Mouse (Mus musculus) limb, embryonic 10.5 days (tissue): ENCODE data around the gene Gm47283. TPM values are rescaled to one million over a fixed set of nuclear protein-coding genes. Genes with fewer than 3 reads are reported as not detected.
A peak's percentile ranks its signal among the peaks of the same experiment; 100 is the strongest.
"Not testable (repeated sequence)": the region's sequence is repeated elsewhere in the genome, so short reads cannot be mapped to it uniquely, and the experiment has no call there.

ENCODE experiments used
- DNase-seq: peaks from one replicate; pipeline ENCODE4 v3.0.0-alpha.2; 2017; ENCODE audit warnings: low spot score
- H3K27ac ChIP-seq: fragments of 300-500 bp; sonication (generic); 2 replicates; pipeline ENCODE4 v1.5.1; 2016; ENCODE audit warnings: mild to moderate bottlenecking
- H3K27me3 ChIP-seq: fragments of 300-500 bp; sonication (generic); 2 replicates; pipeline ENCODE4 v1.6.1; 2016; ENCODE audit warnings: low read depth, mild to moderate bottlenecking; ENCODE audit not compliant: poor library complexity, severe bottlenecking
- H3K36me3 ChIP-seq: fragments of 300-500 bp; sonication (generic); 2 replicates; pipeline ENCODE4 v1.6.1; 2016; ENCODE audit warnings: mild to moderate bottlenecking, moderate library complexity
- H3K4me1 ChIP-seq: fragments of 300-500 bp; sonication (generic); 2 replicates; pipeline ENCODE4 v1.6.1; 2016
- H3K4me3 ChIP-seq: fragments of 300-500 bp; sonication (generic); 2 replicates; pipeline ENCODE4 v1.5.1; 2016; ENCODE audit warnings: mild to moderate bottlenecking, moderate library complexity
- H3K9me3 ChIP-seq: fragments of 300-500 bp; sonication (generic); replicated peaks from 2 replicates; pipeline ENCODE4 v1.6.1; 2016; ENCODE audit warnings: mild to moderate bottlenecking
- WGBS: fragments of 180-500 bp; shearing (Covaris S2); methylation state at CpG from one replicate; pipeline ENCODE4 v1.1.7; 2016; 5-methylcytosine and 5-hydroxymethylcytosine counted together
- polyA plus RNA-seq: library from polyadenylated mRNA; unstranded; fragments of >200 nt; fragmentation: Nextera tagmentation; extraction: Ambion mirVana; gene quantifications from 2 replicates; pipeline ENCODE4 v1.2.1, GENCODE M21; 2016

Gm47283 gene
- polyA plus RNA-seq, 1 experiment from 2014 or later: not detected

DNA sequence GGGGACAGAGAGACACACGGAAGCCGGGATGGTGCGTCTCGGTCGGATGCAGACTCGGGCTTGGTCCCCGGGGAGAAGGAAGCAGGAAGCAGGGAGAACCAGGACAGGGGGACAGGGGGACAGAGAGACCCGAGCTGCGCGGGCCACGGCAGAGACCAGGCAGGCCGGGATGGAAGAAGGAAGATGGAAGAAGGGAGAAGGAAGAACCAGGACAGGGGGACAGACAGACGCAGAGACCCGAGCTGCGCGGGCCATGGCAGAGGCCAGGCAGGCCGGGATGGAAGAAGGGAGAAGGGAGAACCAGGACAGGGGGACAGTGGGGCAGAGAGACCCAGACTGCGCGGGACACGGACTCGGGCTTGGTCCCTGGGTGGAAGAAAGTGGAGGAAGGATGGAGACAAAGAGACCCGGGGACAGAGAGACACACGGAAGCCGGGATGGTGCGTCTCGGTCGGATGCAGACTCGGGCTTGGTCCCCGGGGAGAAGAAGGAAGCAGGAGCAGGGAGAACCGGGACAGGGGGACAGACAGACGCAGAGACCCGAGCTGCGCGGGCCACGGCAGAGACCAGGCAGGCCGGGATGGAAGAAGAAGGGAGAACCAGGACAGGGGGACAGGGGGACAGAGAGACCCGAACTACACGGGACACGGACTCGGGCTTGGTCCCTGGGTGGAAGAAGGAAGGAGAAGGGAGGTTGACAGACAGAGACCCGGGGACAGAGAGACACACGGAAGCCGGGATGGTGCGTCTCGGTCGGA, 41.3 kb upstream of the Gm47283 start:
- H3K27me3 ChIP-seq, H3K27ac ChIP-seq, H3K4me3 ChIP-seq, H3K4me1 ChIP-seq: not testable (repeated sequence)
- WGBS: 84% methylated on average over 43 of the region's 46 CpGs
- peaks cover 44% of the 10 kb centered on the region for H3K9me3 ChIP-seq
- DNase-seq: peak; percentile 34
- peaks cover 61% of the 10 kb centered on the region for H3K36me3 ChIP-seq

GRCm38 (mm10) chrY:90743811-90744220, 40.7 kb upstream of the Gm47283 start:
- H3K27ac ChIP-seq: no peak overlapping the region
- peaks cover 57% of the 10 kb centered on the region for H3K36me3 ChIP-seq
- H3K27me3 ChIP-seq: no peaks in the 10 kb centered on the region
- no peak overlapping the region for H3K4me3 ChIP-seq
- H3K9me3 ChIP-seq: peaks cover 42% of the 10 kb centered on the region
- 77% methylated on average over 9 of the region's 21 CpGs for WGBS
- no peak for DNase-seq
- no peaks in the 10 kb centered on the region for H3K4me1 ChIP-seq

DNA sequence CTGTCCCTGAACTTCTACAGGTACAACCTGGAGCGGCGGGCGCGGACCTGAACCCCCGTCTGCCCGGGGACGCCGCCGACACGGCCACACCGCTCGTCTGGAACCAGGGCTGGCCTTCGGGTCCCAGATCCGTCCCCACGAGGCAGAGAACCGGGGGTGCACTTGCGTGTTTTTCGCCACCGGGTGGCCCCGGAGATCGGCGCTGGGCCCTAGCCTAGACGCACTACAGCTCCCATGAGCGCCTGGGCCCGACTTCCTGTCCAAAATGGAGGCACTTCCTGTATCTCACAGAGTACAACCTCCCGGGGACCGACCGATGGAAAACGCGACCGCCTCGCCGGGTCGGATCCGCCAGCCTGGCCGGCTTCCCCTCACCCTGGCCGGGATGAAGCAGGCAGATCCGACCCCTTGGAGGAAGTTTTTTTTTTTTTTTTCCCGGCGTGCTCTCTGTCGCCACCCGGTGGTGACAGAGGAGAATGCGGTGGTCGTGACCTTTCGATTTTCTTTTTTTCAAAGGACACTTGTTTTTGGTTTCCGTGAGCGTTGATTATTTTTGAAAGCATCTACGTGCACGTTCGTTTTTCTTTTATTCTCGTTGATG, 40.1 kb upstream of the Gm47283 start:
- Histone ChIP-seq H3K36me3 (peaks cover 50% of the 10 kb centered on the region), H3K4me3 (peak overlapping the region; percentile 11; the same call in 1 of the 2 replicates), H3K9me3 (peaks cover 36% of the 10 kb centered on the region)
- H3K4me1 ChIP-seq, H3K27ac ChIP-seq, H3K27me3 ChIP-seq: not testable (repeated sequence)
- 67% methylated on average over 51 of the region's 51 CpGs for WGBS
- peak; percentile 90 for DNase-seq

GRCm38 (mm10) chrY:90745256-90745655, 39.3 kb upstream of the Gm47283 start:
- H3K27me3 ChIP-seq, DNase-seq, H3K4me1 ChIP-seq, H3K27ac ChIP-seq, H3K4me3 ChIP-seq: not testable (repeated sequence)
- H3K36me3 ChIP-seq: peaks cover 43% of the 10 kb centered on the region
- WGBS: 95% methylated on average over 5 of the region's 5 CpGs
- peaks cover 28% of the 10 kb centered on the region for H3K9me3 ChIP-seq

DNA sequence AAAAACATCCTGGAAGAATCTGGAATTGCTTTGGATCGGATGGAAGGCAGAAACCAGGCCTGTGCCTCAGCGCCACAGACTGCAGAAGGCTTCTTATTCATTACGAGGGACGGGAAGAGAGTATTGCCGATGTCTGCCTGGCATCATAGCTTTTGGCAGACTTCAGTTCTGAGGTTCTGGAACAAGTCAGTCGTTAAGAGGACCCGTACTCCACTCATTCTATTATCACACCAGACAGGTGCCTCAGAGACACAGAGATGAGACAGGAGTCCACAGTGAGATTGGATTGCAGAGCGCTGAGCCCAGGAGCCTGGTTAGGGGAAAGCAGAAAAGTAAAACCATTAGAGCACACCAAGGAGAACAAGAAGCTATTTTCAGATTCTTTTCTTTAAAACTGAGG, 29.8 kb upstream of the Gm47283 start, which contains the start of gene Gm21860:
TSS of gene Gm21860 (minus strand) at position 101 of the 400 bp plus-strand sequence.
- not testable (repeated sequence) for H3K27me3 ChIP-seq, H3K4me1 ChIP-seq, DNase-seq, H3K4me3 ChIP-seq, H3K9me3 ChIP-seq, H3K27ac ChIP-seq, H3K36me3 ChIP-seq
- no CpG with 5 or more reads among the region's 8 CpGs for WGBS

- not testable (repeated sequence) for H3K9me3 ChIP-seq, H3K27ac ChIP-seq, DNase-seq, H3K27me3 ChIP-seq, H3K4me3 ChIP-seq, H3K4me1 ChIP-seq, H3K36me3 ChIP-seq
- no CpG with 5 or more reads among the region's 8 CpGs for WGBS
Measured at GRCm38 (mm10) chrY:90839077-90839476, 54.5 kb downstream of the Gm47283 start, which contains the start of gene Gm21748. Gene Gm21748, minus strand, starts transcription at chrY:90839177.

Other genes with a start within 250 kb of the Gm47283 start
- not detected in 2 replicates for gene Gm21860, start 29.9 kb upstream of the Gm47283 start, polyA plus RNA-seq
- not detected in 2 replicates for gene Gm21748, start 54.4 kb downstream of the Gm47283 start, polyA plus RNA-seq